Mouse (Mus musculus): ENCODE data around the gene Rtkn2.
"Not testable (repeated sequence)": the region's sequence is repeated elsewhere in the genome, so short reads cannot be mapped to it uniquely, and the experiment has no call there.

- TF ChIP-seq POLR2A (IDR thresholded peaks at IDR 0.05; ENCODE audit: borderline replicate concordance, control insufficient read depth, low read depth, low read length); CTCF (IDR thresholded peaks at IDR 0.05; ENCODE audit: control insufficient read depth, insufficient read depth, low read length): not testable (repeated sequence)
These were observed 120.4 kb downstream of the Rtkn2 start for GRCm38 (mm10) chr10:68099801-68100200.
